Mouse (Mus musculus): Measurements from ENCODE around the gene Zfp260. TPM values are rescaled to one million over a fixed set of nuclear protein-coding genes. Genes with fewer than 3 reads are reported as not detected.
"Not testable (repeated sequence)": the region's sequence is repeated elsewhere in the genome, so short reads cannot be mapped to it uniquely, and the experiment has no call there.

Gene Zfp260
- polyA plus RNA-seq, 1 experiment from 2014 or later = 88.6 TPM

DNA sequence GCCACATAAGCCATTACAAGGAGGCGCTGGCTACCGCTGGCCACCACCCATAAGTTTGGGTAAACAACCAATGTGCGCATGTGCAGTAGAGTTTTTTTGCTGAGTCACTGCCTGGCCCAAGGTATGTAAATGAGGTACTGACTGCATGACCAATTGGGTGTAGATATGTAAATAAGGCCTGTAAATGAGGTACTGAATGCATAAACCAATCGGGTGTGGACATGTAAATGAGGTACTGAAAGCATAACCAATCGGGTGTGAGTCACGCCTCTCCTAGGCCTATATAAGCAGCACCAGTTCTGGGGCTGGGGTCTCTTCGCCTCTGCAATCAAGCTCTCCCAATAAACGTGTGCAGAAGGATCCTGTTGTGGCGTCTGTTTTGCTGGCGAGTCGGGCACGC lies 23.4 kb downstream of the Zfp260 start:
- H3K27ac ChIP-seq; ATAC-seq (ENCODE audit: low FRiP score); H3K36me3 ChIP-seq (replicated peaks; ENCODE audit: control insufficient read depth, insufficient read depth); H3K4me3 ChIP-seq (replicated peaks; ENCODE audit: low read length); H3K4me1 ChIP-seq (replicated peaks; ENCODE audit: control insufficient read depth, insufficient read depth, low read length); H3K4me2 ChIP-seq (replicated peaks); H3K9ac ChIP-seq; H3K27me3 ChIP-seq (ENCODE audit: control insufficient read depth, insufficient read depth, low read length); DNase-seq (ENCODE audit: low spot score): not testable (repeated sequence)
- 0 out of 2 replicates have a peak, but pooled peaks cover 12% of the 10 kb centered on the region for H3K9me3 ChIP-seq (ENCODE audit: control insufficient read depth, low read length)
- 92% methylated on average over 12 of the region's 12 CpGs for WGBS

GRCm38 (mm10) chr7:30121308-30122187 lies 27.0 kb downstream of the Zfp260 start, which contains the start of gene Zfp382:
Zfp382 (plus strand) TSS chr7:30121942.
- ATAC-seq (ENCODE audit: low FRiP score) (peak; percentile 97), DNase-seq (ENCODE audit: low spot score) (peak; percentile 96)
- Histone ChIP-seq H3K9me3 (ENCODE audit: control insufficient read depth, low read length) (no peaks in the 10 kb centered on the region), H3K27ac (peak within 1 kb of the TSS; percentile 78), H3K4me1 (replicated peaks; ENCODE audit: control insufficient read depth, insufficient read depth, low read length) (peaks cover 7% of the 10 kb centered on the region), H3K4me3 (replicated peaks; ENCODE audit: low read length) (peak within 1 kb of the TSS; percentile 84), H3K27me3 (ENCODE audit: control insufficient read depth, insufficient read depth, low read length) (no peaks in the 10 kb centered on the region), H3K36me3 (replicated peaks; ENCODE audit: control insufficient read depth, insufficient read depth) (peaks cover 11% of the 10 kb centered on the region; the same call in 1 of the 2 replicates), H3K4me2 (replicated peaks) (peak within 1 kb of the TSS; percentile 73), H3K9ac (peak within 1 kb of the TSS; percentile 85)
- under 1% methylated on average over 61 of the region's 61 CpGs for whole genome bisulfite sequencing

DNA sequence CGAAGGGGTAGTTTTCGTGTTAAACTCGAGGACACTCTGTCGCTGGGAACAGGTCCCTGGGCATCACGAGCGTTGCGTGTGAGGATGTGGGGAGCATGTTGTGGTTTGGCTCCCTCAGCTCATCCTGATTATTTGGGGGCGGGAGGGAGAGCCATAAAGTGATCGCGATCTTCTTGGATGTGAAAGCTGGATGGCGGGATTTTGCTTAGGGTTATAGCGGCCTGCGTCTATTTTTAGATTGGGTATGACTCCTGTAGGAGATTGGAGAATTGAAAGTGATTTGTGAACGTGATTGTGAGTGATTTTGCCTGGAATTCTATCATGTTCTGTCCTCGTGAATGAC lies 27.6 kb downstream of the Zfp260 start:
- Histone ChIP-seq H3K4me3 (replicated peaks; ENCODE audit: low read length) (peak overlapping the region; percentile 84), H3K9ac (peak overlapping the region; percentile 85), H3K27me3 (ENCODE audit: control insufficient read depth, insufficient read depth, low read length) (no peaks in the 10 kb centered on the region), H3K9me3 (ENCODE audit: control insufficient read depth, low read length) (no peaks in the 10 kb centered on the region), H3K36me3 (replicated peaks; ENCODE audit: control insufficient read depth, insufficient read depth) (peaks cover 17% of the 10 kb centered on the region; the same call in 1 of the 2 replicates), H3K4me1 (replicated peaks; ENCODE audit: control insufficient read depth, insufficient read depth, low read length) (peaks cover 7% of the 10 kb centered on the region), H3K4me2 (replicated peaks) (peak overlapping the region; percentile 73), H3K27ac (peak overlapping the region; percentile 78)
- 5% methylated on average over 15 of the region's 15 CpGs for WGBS
- DNase-seq (ENCODE audit: low spot score) = peak; percentile 48
- no peak for ATAC-seq (ENCODE audit: low FRiP score)

GRCm38 (mm10) chr7:30129900-30130299 lies 35.3 kb downstream of the Zfp260 start:
- Histone ChIP-seq H3K27ac (no peak overlapping the region), H3K4me2 (replicated peaks) (no peak overlapping the region), H3K27me3 (ENCODE audit: control insufficient read depth, insufficient read depth, low read length) (no peaks in the 10 kb centered on the region), H3K4me3 (replicated peaks; ENCODE audit: low read length) (no peak overlapping the region), H3K9me3 (ENCODE audit: control insufficient read depth, low read length) (no peaks in the 10 kb centered on the region), H3K9ac (no peak overlapping the region), H3K4me1 (replicated peaks; ENCODE audit: control insufficient read depth, insufficient read depth, low read length) (no peaks in the 10 kb centered on the region), H3K36me3 (replicated peaks; ENCODE audit: control insufficient read depth, insufficient read depth) (peaks cover 86% of the 10 kb centered on the region)
- WGBS = 95% methylated on average over 8 of the region's 8 CpGs
- ATAC-seq (ENCODE audit: low FRiP score) (no peak), DNase-seq (ENCODE audit: low spot score) (no peak)

- 92% methylated on average over 4 of the region's 4 CpGs for WGBS
- H3K36me3 ChIP-seq (replicated peaks; ENCODE audit: control insufficient read depth, insufficient read depth) = peaks cover 89% of the 10 kb centered on the region
Observed at GRCm38 (mm10) chr7:30132396-30132795, 37.8 kb downstream of the Zfp260 start.

GRCm38 (mm10) chr7:30136826-30137225 lies 42.2 kb downstream of the Zfp260 start:
- Histone ChIP-seq H3K27ac (no peak overlapping the region), H3K4me3 (replicated peaks; ENCODE audit: low read length) (no peak overlapping the region), H3K4me1 (replicated peaks; ENCODE audit: control insufficient read depth, insufficient read depth, low read length) (no peaks in the 10 kb centered on the region), H3K9me3 (ENCODE audit: control insufficient read depth, low read length) (no peaks in the 10 kb centered on the region), H3K27me3 (ENCODE audit: control insufficient read depth, insufficient read depth, low read length) (no peaks in the 10 kb centered on the region), H3K36me3 (replicated peaks; ENCODE audit: control insufficient read depth, insufficient read depth) (peaks cover 58% of the 10 kb centered on the region), H3K4me2 (replicated peaks) (no peak overlapping the region), H3K9ac (no peak overlapping the region)
- WGBS = 90% methylated on average over 10 of the region's 10 CpGs
- DNase-seq (ENCODE audit: low spot score) (no peak), ATAC-seq (ENCODE audit: low FRiP score) (no peak)

More at GRCm38 (mm10) chr7:30132396-30132795, 37.8 kb downstream of the Zfp260 start:
- H3K4me1 ChIP-seq (replicated peaks; ENCODE audit: control insufficient read depth, insufficient read depth, low read length) = no peaks in the 10 kb centered on the region
- H3K9me3 ChIP-seq (ENCODE audit: control insufficient read depth, low read length) = no peaks in the 10 kb centered on the region
- no peak overlapping the region for H3K27ac ChIP-seq
- DNase-seq (ENCODE audit: low spot score) (no peak), ATAC-seq (ENCODE audit: low FRiP score) (no peak)
- H3K4me2 ChIP-seq (replicated peaks) = no peak overlapping the region
- H3K4me3 ChIP-seq (replicated peaks; ENCODE audit: low read length) = no peak overlapping the region
- H3K27me3 ChIP-seq (ENCODE audit: control insufficient read depth, insufficient read depth, low read length) = no peaks in the 10 kb centered on the region
- H3K9ac ChIP-seq = no peak overlapping the region

- H3K4me2 ChIP-seq (replicated peaks) = peak overlapping the region; percentile 71
- ATAC-seq (ENCODE audit: low FRiP score) (peak; percentile 39; the same call in 1 of the 2 replicates), DNase-seq (ENCODE audit: low spot score) (no peak)
- 17% methylated on average over 8 of the region's 8 CpGs for WGBS
- peak overlapping the region; percentile 63 for H3K9ac ChIP-seq
- peaks cover 4% of the 10 kb centered on the region for H3K36me3 ChIP-seq (replicated peaks; ENCODE audit: control insufficient read depth, insufficient read depth)
- peak overlapping the region; percentile 46 for H3K4me3 ChIP-seq (replicated peaks; ENCODE audit: low read length)
- H3K4me1 ChIP-seq (replicated peaks; ENCODE audit: control insufficient read depth, insufficient read depth, low read length) = 0 out of 2 replicates have a peak, but pooled peaks cover 4% of the 10 kb centered on the region
- H3K27ac ChIP-seq = peak overlapping the region; percentile 86
- H3K9me3 ChIP-seq (ENCODE audit: control insufficient read depth, low read length) = peaks cover 15% of the 10 kb centered on the region
- no peaks in the 10 kb centered on the region for H3K27me3 ChIP-seq (ENCODE audit: control insufficient read depth, insufficient read depth, low read length)
Observed at GRCm38 (mm10) chr7:30143170-30143554, 48.6 kb downstream of the Zfp260 start.

DNA sequence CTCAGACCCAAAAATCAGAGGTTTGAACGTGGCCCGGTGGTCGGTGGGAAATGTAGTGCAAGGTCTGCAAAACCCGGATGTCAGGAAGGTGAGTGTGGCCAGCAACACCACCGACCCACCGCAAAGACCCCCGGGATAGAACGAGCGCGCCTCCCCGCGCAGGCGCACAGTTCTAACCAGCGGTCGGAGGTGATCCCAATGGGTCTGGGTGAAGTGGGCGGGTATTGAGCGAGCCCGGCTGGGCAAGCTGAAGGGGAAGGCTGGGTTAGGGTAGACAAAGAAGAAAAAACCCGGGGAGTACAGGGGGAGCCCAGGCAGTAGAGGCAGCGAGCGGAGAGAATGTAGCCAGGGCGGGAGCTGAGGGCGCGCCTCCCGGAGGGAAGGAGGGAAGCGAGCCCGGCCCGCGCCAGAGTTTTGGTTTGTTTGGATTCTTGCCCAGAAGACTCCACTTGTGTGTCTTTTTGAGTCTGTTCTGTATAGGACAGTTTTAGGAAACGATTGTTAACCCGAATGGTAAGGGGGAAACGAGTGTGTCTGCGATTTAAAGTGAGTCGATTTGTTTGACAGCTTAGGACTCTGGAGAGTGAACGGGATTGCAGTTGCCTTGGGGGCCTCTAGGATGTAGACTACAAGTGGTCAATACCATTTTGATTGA lies 49.1 kb downstream of the Zfp260 start:
- 0 out of 2 replicates have a peak, but pooled peaks cover 4% of the 10 kb centered on the region for H3K4me1 ChIP-seq (replicated peaks; ENCODE audit: control insufficient read depth, insufficient read depth, low read length)
- peak overlapping the region; percentile 46 for H3K4me3 ChIP-seq (replicated peaks; ENCODE audit: low read length)
- peak overlapping the region; percentile 71 for H3K4me2 ChIP-seq (replicated peaks)
- DNase-seq (ENCODE audit: low spot score) (peak; percentile 85), ATAC-seq (ENCODE audit: low FRiP score) (peak; percentile 95)
- peak overlapping the region; percentile 63 for H3K9ac ChIP-seq
- H3K9me3 ChIP-seq (ENCODE audit: control insufficient read depth, low read length) = peaks cover 20% of the 10 kb centered on the region
- no peaks in the 10 kb centered on the region for H3K27me3 ChIP-seq (ENCODE audit: control insufficient read depth, insufficient read depth, low read length)
- 3% methylated on average over 35 of the region's 35 CpGs for WGBS
- H3K36me3 ChIP-seq (replicated peaks; ENCODE audit: control insufficient read depth, insufficient read depth) = peaks cover 4% of the 10 kb centered on the region
- peak overlapping the region; percentile 86 for H3K27ac ChIP-seq

DNA sequence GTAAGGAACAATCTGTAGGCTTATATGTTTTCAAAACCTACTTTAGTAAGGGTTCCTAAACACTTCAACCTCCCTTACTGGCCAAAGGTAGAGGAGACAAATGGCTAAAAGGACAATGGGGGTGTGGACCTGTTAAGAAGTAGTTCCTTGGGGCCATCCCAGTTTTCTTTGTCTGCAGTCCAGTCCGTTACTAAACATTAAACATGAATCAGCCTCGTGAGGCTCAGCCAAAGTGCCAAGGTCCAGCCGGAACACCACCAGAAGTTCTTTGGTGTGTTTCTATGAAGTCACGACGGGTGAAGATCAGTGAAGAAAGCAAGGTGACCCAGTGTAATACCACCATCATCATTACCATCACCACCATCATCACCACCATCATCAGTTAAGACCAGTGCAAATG lies 52.4 kb downstream of the Zfp260 start:
- H3K4me1 ChIP-seq (replicated peaks; ENCODE audit: control insufficient read depth, insufficient read depth, low read length) = 0 out of 2 replicates have a peak, but pooled peaks cover 4% of the 10 kb centered on the region
- H3K27me3 ChIP-seq (ENCODE audit: control insufficient read depth, insufficient read depth, low read length) = no peaks in the 10 kb centered on the region
- 93% methylated on average over 5 of the region's 5 CpGs for WGBS
- H3K4me3 ChIP-seq (replicated peaks; ENCODE audit: low read length) = no peak overlapping the region
- H3K27ac ChIP-seq = no peak overlapping the region
- no peak overlapping the region for H3K9ac ChIP-seq
- no peaks in the 10 kb centered on the region; the same call in 1 of the 2 replicates for H3K36me3 ChIP-seq (replicated peaks; ENCODE audit: control insufficient read depth, insufficient read depth)
- H3K9me3 ChIP-seq (ENCODE audit: control insufficient read depth, low read length) = peaks cover 53% of the 10 kb centered on the region
- ATAC-seq (ENCODE audit: low FRiP score) (no peak), DNase-seq (ENCODE audit: low spot score) (no peak)
- H3K4me2 ChIP-seq (replicated peaks) = no peak overlapping the region
